Mouse (Mus musculus) embryonic facial prominence, embryonic 11.5 days (tissue): ENCODE measurements at regions not wholly inside any gene's neighbourhood (a gene's known extent, or its start where the extent isn't known, plus 50 kb on each side); places are given as distances from the start of the nearest gene placed in this dataset.

Source experiments
- ATAC-seq: fragments of 200-750 bp; cut with Nextera tagmentation; replicated peaks from 2 replicates; pipeline ENCODE4 v1.8.0; 2017; ENCODE audit warnings: low read depth; ENCODE audit not compliant: insufficient number of reproducible peaks, low FRiP score, low TSS enrichment
- DNase-seq: peaks from one replicate; pipeline ENCODE4 v3.0.0-alpha.2; 2015; ENCODE audit warnings: low spot score
- H3K27ac ChIP-seq: fragments of 300-500 bp; sonication (generic); replicated peaks from 2 replicates; pipeline ENCODE4 v1.5.1; 2014; ENCODE audit warnings: mild to moderate bottlenecking, low read depth, low read length, control low read depth
- H3K27me3 ChIP-seq: fragments of 300-500 bp; sonication (generic); 2 replicates; pipeline ENCODE4 v1.6.1; 2014; ENCODE audit warnings: mild to moderate bottlenecking, low read length, moderate library complexity, mixed read lengths; ENCODE audit not compliant: control insufficient read depth, insufficient read depth
- H3K36me3 ChIP-seq: fragments of 300-500 bp; sonication (generic); replicated peaks from 2 replicates; pipeline ENCODE4 v1.6.1; 2014; ENCODE audit warnings: low read depth, mild to moderate bottlenecking, low read length, moderate library complexity, mixed read lengths; ENCODE audit not compliant: control insufficient read depth, insufficient read depth
- H3K4me1 ChIP-seq: fragments of 300-500 bp; sonication (generic); 2 replicates; pipeline ENCODE4 v1.6.1; 2014; ENCODE audit warnings: low read length, mixed read lengths; ENCODE audit not compliant: control insufficient read depth, insufficient read depth
- H3K4me2 ChIP-seq: fragments of 300-500 bp; sonication (generic); 2 replicates; pipeline ENCODE4 v1.6.1; 2014; ENCODE audit warnings: low read depth, mild to moderate bottlenecking, control low read depth, low read length, moderate library complexity
- H3K4me3 ChIP-seq: fragments of 300-500 bp; sonication (generic); 2 replicates; pipeline ENCODE4 v1.5.1; 2014; ENCODE audit warnings: low read depth, low read length, control low read depth
- H3K9ac ChIP-seq: fragments of 300-500 bp; sonication (generic); replicated peaks from 2 replicates; pipeline ENCODE4 v1.6.1; 2014; ENCODE audit warnings: mild to moderate bottlenecking, control low read depth, low read length
- H3K9me3 ChIP-seq: fragments of 300-500 bp; sonication (generic); replicated peaks from 2 replicates; pipeline ENCODE4 v1.6.1; 2016; ENCODE audit warnings: mild to moderate bottlenecking, low read length, inconsistent platforms, mixed read lengths; ENCODE audit not compliant: control insufficient read depth
- WGBS: fragments of 180-500 bp; shearing (Covaris S2); extraction: QIAGEN DNeasy Blood & Tissue Kit; methylation state at CpG from one replicate; pipeline ENCODE4 v1.1.7; 2014; 5-methylcytosine and 5-hydroxymethylcytosine counted together

- Histone ChIP-seq H3K9me3 (no peaks in the 10 kb centered on the region), H3K4me1 (no peaks in the 10 kb centered on the region), H3K4me3 (no peak overlapping the region), H3K36me3 (no peaks in the 10 kb centered on the region), H3K4me2 (no peak overlapping the region), H3K27ac (no peak overlapping the region), H3K9ac (no peak overlapping the region), H3K27me3 (no peaks in the 10 kb centered on the region)
- 39% methylated on average over 1 of the region's 1 CpGs for WGBS
- ATAC-seq = no peak
- no peak for DNase-seq
These were observed 1183.2 kb upstream of the Crim1 start for GRCm38 (mm10) chr17:77016871-77017270.

- no peaks in the 10 kb centered on the region for H3K9me3 ChIP-seq
- DNase-seq = peak; percentile 21
- H3K27ac ChIP-seq = no peak overlapping the region
- 20% methylated on average over 1 of the region's 1 CpGs for WGBS
- H3K27me3 ChIP-seq = no peaks in the 10 kb centered on the region
- no peaks in the 10 kb centered on the region for H3K36me3 ChIP-seq
- no peak for ATAC-seq
- no peak overlapping the region for H3K4me3 ChIP-seq
- H3K9ac ChIP-seq = no peak overlapping the region
- H3K4me1 ChIP-seq = no peaks in the 10 kb centered on the region
- H3K4me2 ChIP-seq = no peak overlapping the region
These were observed 1170.8 kb upstream of the Crim1 start for GRCm38 (mm10) chr17:77029108-77029691.

DNA sequence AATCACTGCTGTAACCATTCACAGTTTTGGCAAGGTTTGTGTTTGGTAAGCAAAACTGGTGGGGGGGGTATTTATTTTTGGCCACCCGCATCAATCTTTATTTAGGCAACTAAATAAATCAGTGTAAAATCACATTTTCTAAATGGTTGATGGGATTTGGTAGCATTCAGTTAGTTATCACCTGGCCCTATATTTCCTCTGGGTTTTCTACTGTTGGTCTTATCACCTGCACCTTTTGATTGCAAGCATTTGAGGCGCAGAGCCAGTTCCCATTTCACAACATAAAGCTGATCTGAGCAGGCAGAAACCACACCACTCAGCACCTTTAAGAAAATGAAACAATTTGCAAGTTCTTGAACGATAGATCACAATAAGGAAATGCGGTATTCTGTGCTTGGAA is 1165.8 kb upstream of the Crim1 start:
- ATAC-seq = no peak
- H3K9ac ChIP-seq = no peak overlapping the region

More for the DNA sequence above, 1165.8 kb upstream of the Crim1 start:
- Histone ChIP-seq H3K4me2 (no peak overlapping the region), H3K4me1 (no peaks in the 10 kb centered on the region), H3K4me3 (no peak overlapping the region), H3K27me3 (no peaks in the 10 kb centered on the region), H3K9me3 (no peaks in the 10 kb centered on the region), H3K36me3 (no peaks in the 10 kb centered on the region), H3K27ac (no peak overlapping the region)
- DNase-seq = no peak
- 90% methylated on average over 4 of the region's 4 CpGs for WGBS
